ENCODE assay signal across 27 mouse cellular contexts in the genomic region with DNA sequence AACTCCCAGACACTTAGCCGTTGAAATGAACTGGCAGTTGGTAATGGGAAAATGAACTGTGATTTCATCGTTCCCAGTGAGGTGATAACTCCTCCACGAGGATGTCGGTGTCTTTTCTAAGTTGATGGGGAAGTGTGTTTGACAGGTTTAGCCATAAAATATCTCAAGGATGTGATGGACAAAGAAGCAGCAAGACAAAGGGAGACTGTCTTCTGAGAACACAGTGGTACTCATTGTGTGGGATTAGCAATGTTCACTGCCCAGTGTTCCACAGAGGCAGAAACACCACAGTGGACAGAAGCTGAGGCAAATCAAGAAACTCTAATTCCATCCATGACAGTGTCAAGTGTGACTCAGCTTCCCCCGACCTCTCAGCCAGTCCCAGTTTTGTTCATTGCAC.
"Had no signal": no experiment of that assay in that cellular context is flagged by ENCODE, and none has a peak within 500 bp of the region (broad histone marks: within the 10 kb centered on the region; RNA-seq: fewer than 3 reads in every experiment).

No protein-coding gene starts in this region.

- H3K4me2 ChIP-seq: embryonic facial prominence, embryonic 12.5 days; embryonic facial prominence, embryonic 13.5 days; embryonic facial prominence, embryonic 15.5 days; forebrain, embryonic 12.5 days; forebrain, embryonic 13.5 days; forebrain, embryonic 15.5 days had no signal

- H3K4me3 ChIP-seq: embryonic facial prominence, embryonic 10.5 days; embryonic facial prominence, embryonic 12.5 days; embryonic facial prominence, embryonic 13.5 days; embryonic facial prominence, embryonic 15.5 days; erythroblast, embryonic 14.5 days; forebrain, embryonic 12.5 days; forebrain, embryonic 13.5 days; forebrain, embryonic 15.5 days; gastrocnemius, adult 2 months; heart, adult 2 months had no signal

- H3K9ac ChIP-seq: embryonic facial prominence, embryonic 12.5 days; embryonic facial prominence, embryonic 13.5 days; embryonic facial prominence, embryonic 15.5 days; forebrain, embryonic 12.5 days; forebrain, embryonic 13.5 days; forebrain, embryonic 15.5 days; forebrain, postnatal 0 days had no signal

- H3K27me3 ChIP-seq: embryonic facial prominence, embryonic 12.5 days; embryonic facial prominence, embryonic 13.5 days; embryonic facial prominence, embryonic 15.5 days; forebrain, embryonic 12.5 days; forebrain, embryonic 13.5 days; forebrain, embryonic 15.5 days had no signal

- H3K4me1 ChIP-seq: embryonic facial prominence, embryonic 10.5 days; embryonic facial prominence, embryonic 12.5 days; embryonic facial prominence, embryonic 13.5 days; embryonic facial prominence, embryonic 15.5 days; forebrain, embryonic 13.5 days; forebrain, embryonic 15.5 days had no signal

- H3K27ac ChIP-seq: embryonic facial prominence, embryonic 10.5 days; embryonic facial prominence, embryonic 12.5 days; embryonic facial prominence, embryonic 13.5 days; embryonic facial prominence, embryonic 15.5 days; forebrain, embryonic 12.5 days; forebrain, embryonic 13.5 days; forebrain, embryonic 15.5 days; gastrocnemius, adult 2 months; heart, adult 2 months had no signal

- ATAC-seq: forebrain, embryonic 13.5 days; forebrain, embryonic 14.5 days; forebrain, embryonic 15.5 days; forebrain, embryonic 16.5 days; forebrain, postnatal 0 days had no signal

- H3K9me3 ChIP-seq: embryonic facial prominence, embryonic 10.5 days; embryonic facial prominence, embryonic 12.5 days; embryonic facial prominence, embryonic 13.5 days; embryonic facial prominence, embryonic 15.5 days; forebrain, embryonic 12.5 days; forebrain, embryonic 13.5 days; forebrain, embryonic 15.5 days had no signal

- DNase-seq: cerebellum, adult 8-10 months; cerebellum, adult 9-10 months; cerebellum, adult 9-11 months; cerebellum, postnatal 10 days; cerebellum, postnatal 14 days; cerebellum, postnatal 25 days; cerebellum, postnatal 36 days; embryo, embryonic 11 days; forebrain, postnatal 0 days; gastrocnemius, adult 2 months; gastrocnemius, postnatal 10 days; gastrocnemius, postnatal 14 days; gastrocnemius, postnatal 25 days; gastrocnemius, postnatal 36 days; heart, adult 11 months; heart, adult 18-20 months; heart, adult 2 months had no signal

- H3K36me3 ChIP-seq: embryonic facial prominence, embryonic 10.5 days; embryonic facial prominence, embryonic 12.5 days; embryonic facial prominence, embryonic 13.5 days; embryonic facial prominence, embryonic 15.5 days; forebrain, embryonic 12.5 days; forebrain, embryonic 15.5 days had no signal
